Mouse (Mus musculus) embryonic fibroblast, embryonic 13.5 days (primary cell): ENCODE results near the gene Shbg.

Source experiments
- CTCF ChIP-seq: IDR thresholded peaks from 2 replicates; pipeline ENCODE4 v1.5.1; 2011; ENCODE audit warnings: mild to moderate bottlenecking, control low read depth, low read length, moderate library complexity, borderline replicate concordance; ENCODE audit not compliant: insufficient read depth
- POLR2A ChIP-seq: IDR thresholded peaks from 2 replicates; pipeline ENCODE4 v1.6.1; 2011; ENCODE audit warnings: low read depth, mild to moderate bottlenecking, control low read depth, low read length, moderate library complexity

- TF ChIP-seq POLR2A = no peak
- no peak for TF ChIP-seq CTCF
Observed at GRCm38 (mm10) chr11:69620394-69621081, 2.8 kb upstream of the Shbg start.
